Mouse (Mus musculus): ENCODE results near the gene Brd7.

GRCm38 (mm10) chr8:88320134-88320533 lies 41.9 kb downstream of the Brd7 start:
- TF ChIP-seq ZC3H11A (IDR thresholded peaks at IDR 0.05; ENCODE audit: borderline replicate concordance, low read depth, low read length) = no peak
- TF ChIP-seq ZNF384 (IDR thresholded peaks at IDR 0.05; ENCODE audit: low read depth, low read length) = no peak
